Mouse (Mus musculus) stomach, embryonic 14.5 days (tissue): Measurements from ENCODE around the gene Ripk4. TPM values are rescaled to one million over a fixed set of nuclear protein-coding genes. Genes with fewer than 3 reads are reported as not detected.
A peak's percentile ranks its signal among the peaks of the same experiment; 100 is the strongest.

ENCODE experiments used
- ATAC-seq: fragments of 200-750 bp; cut with Nextera tagmentation; 2 replicates; pipeline ENCODE4 v1.8.0; 2017; ENCODE audit warnings: low read depth, moderate TSS enrichment; ENCODE audit not compliant: insufficient number of reproducible peaks, insufficient read depth, low FRiP score
- H3K27ac ChIP-seq: fragments of 300-500 bp; sonication (generic); 2 replicates; pipeline ENCODE4 v1.5.1; 2014; ENCODE audit warnings: mild to moderate bottlenecking, low read length, moderate library complexity, mixed read lengths
- H3K27me3 ChIP-seq: fragments of 300-500 bp; sonication (generic); 2 replicates; pipeline ENCODE4 v1.6.1; 2014; ENCODE audit warnings: low read length, control low read depth, mixed read lengths; ENCODE audit not compliant: control insufficient read depth, insufficient read depth
- H3K36me3 ChIP-seq: fragments of 300-500 bp; sonication (generic); 2 replicates; pipeline ENCODE4 v1.6.1; 2014; ENCODE audit warnings: mild to moderate bottlenecking, control low read depth, low read length, moderate library complexity, mixed read lengths; ENCODE audit not compliant: control insufficient read depth, insufficient read depth
- H3K4me1 ChIP-seq: fragments of 300-500 bp; sonication (generic); 2 replicates; pipeline ENCODE4 v1.6.1; 2014; ENCODE audit warnings: low read length, control low read depth, mixed read lengths; ENCODE audit not compliant: control insufficient read depth, insufficient read depth
- H3K4me2 ChIP-seq: fragments of 300-500 bp; sonication (generic); replicated peaks from 2 replicates; pipeline ENCODE4 v1.6.1; 2014; ENCODE audit warnings: low read depth, low read length, control low read depth
- H3K4me3 ChIP-seq: fragments of 300-500 bp; sonication (generic); 2 replicates; pipeline ENCODE4 v1.5.1; 2014; ENCODE audit warnings: low read depth, low read length, control low read depth
- H3K9ac ChIP-seq: fragments of 300-500 bp; sonication (generic); replicated peaks from 2 replicates; pipeline ENCODE4 v1.6.1; 2014; ENCODE audit warnings: low read depth, mild to moderate bottlenecking, control low read depth, low read length, moderate library complexity, mixed read lengths
- H3K9me3 ChIP-seq: fragments of 300-500 bp; sonication (generic); 2 replicates; pipeline ENCODE4 v1.6.1; 2016; ENCODE audit warnings: low read depth, low read length, control low read depth; ENCODE audit not compliant: control insufficient read depth
- WGBS: fragments of 180-500 bp; shearing (Covaris S2); extraction: QIAGEN DNeasy Blood & Tissue Kit; methylation state at CpG from one replicate; pipeline ENCODE4 v1.1.7; 2014; 5-methylcytosine and 5-hydroxymethylcytosine counted together
- polyA plus RNA-seq: library from polyadenylated mRNA; unstranded; fragments of >200 nt; fragmentation: Nextera tagmentation; extraction: Ambion mirVana; gene quantifications from 2 replicates; pipeline ENCODE4 v1.2.1, GENCODE M21; 2014

The Ripk4 gene
- polyA plus RNA-seq, 1 experiment from 2014 or later, result 25.3 TPM

DNA sequence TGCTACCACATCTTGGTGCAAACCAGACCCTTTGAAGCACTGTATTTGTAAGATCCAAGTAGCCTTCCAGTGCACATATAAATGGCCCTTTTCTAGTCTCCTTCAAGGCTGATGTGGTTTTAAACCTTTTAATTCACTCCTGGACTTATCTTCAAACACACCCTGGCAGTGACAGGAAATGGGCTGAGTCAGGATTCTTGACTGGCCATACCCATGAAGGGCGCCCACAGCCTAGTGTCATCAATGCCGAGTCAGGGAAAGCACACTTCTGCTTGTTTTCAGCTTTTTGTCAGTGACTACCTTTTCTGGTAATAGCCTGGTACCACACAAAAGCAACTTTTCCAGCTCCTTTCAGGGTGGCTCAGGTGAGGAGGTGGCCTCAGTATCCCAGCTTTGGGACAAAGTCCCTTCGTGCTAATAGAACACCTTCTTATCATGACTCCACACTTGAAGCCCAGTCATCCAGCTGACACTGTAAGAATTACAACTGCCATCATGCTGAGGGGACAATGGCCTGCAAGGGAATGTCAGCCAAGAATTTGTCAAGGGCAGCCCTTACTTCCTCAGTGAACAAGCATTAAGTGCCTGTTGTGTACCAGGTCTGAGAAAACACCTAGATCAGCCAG, 11.2 kb downstream of the Ripk4 start:
- Histone ChIP-seq H3K27me3 (no peaks in the 10 kb centered on the region), H3K4me3 (no peak overlapping the region), H3K36me3 (no peaks in the 10 kb centered on the region; the same call in 1 of the 2 replicates), H3K9ac (no peak overlapping the region), H3K4me1 (peaks cover 6% of the 10 kb centered on the region; the same call in 1 of the 2 replicates), H3K9me3 (no peaks in the 10 kb centered on the region), H3K4me2 (no peak overlapping the region), H3K27ac (0 out of 2 replicates have a peak overlapping the region, but pooled peaks have one; percentile 11)
- no peak for ATAC-seq
- 77% methylated on average over 3 of the region's 3 CpGs for WGBS

DNA sequence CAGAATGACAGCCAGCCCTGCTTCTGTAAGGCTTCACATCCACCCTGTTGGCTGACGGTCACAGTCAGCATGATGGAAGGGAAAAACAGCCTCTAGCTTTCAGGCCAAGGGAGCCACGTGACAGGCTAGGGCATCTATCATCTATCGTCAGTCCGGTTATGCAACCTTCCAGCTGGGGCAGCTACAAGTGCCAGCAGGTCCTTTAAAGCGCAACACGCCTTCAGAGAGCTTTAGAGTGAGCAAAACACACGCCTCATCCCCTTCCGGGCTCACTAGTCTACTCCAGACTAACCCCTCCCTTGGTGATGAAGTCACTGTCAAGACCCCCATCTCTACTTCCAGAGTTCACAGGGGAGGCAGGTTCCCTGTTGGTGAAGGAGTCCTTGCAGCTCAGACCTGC, 11.7 kb downstream of the Ripk4 start:
- no peaks in the 10 kb centered on the region; the same call in 1 of the 2 replicates for H3K36me3 ChIP-seq
- H3K4me1 ChIP-seq, result peaks cover 6% of the 10 kb centered on the region; the same call in 1 of the 2 replicates
- no peak overlapping the region for H3K4me3 ChIP-seq
- WGBS, result 11% methylated on average over 8 of the region's 8 CpGs
- no peak overlapping the region for H3K9ac ChIP-seq
- no peaks in the 10 kb centered on the region for H3K27me3 ChIP-seq
- H3K27ac ChIP-seq, result 0 out of 2 replicates have a peak overlapping the region, but pooled peaks have one; percentile 11
- no peaks in the 10 kb centered on the region for H3K9me3 ChIP-seq
- ATAC-seq, result peak; percentile 80
- no peak overlapping the region for H3K4me2 ChIP-seq

GRCm38 (mm10) chr16:97748421-97748820, 15.2 kb downstream of the Ripk4 start:
- ATAC-seq, result no peak
- Histone ChIP-seq H3K9ac (no peak overlapping the region), H3K36me3 (peaks cover 4% of the 10 kb centered on the region; the same call in 1 of the 2 replicates), H3K4me1 (peaks cover 6% of the 10 kb centered on the region; the same call in 1 of the 2 replicates), H3K4me2 (no peak overlapping the region), H3K27ac (no peak overlapping the region), H3K4me3 (no peak overlapping the region), H3K27me3 (no peaks in the 10 kb centered on the region), H3K9me3 (no peaks in the 10 kb centered on the region)
- 86% methylated on average over 6 of the region's 6 CpGs for WGBS

- Histone ChIP-seq H3K4me1 (no peaks in the 10 kb centered on the region), H3K27ac (no peak overlapping the region), H3K9ac (no peak overlapping the region), H3K4me2 (no peak overlapping the region), H3K9me3 (no peaks in the 10 kb centered on the region), H3K36me3 (no peaks in the 10 kb centered on the region), H3K4me3 (no peak overlapping the region), H3K27me3 (no peaks in the 10 kb centered on the region)
- ATAC-seq, result no peak
- WGBS, result 70% methylated on average over 6 of the region's 6 CpGs
Measured at GRCm38 (mm10) chr16:97738030-97738429, 25.6 kb downstream of the Ripk4 start.

GRCm38 (mm10) chr16:97736562-97736961, 27.0 kb downstream of the Ripk4 start:
- Histone ChIP-seq H3K4me1 (no peaks in the 10 kb centered on the region), H3K27me3 (no peaks in the 10 kb centered on the region), H3K27ac (no peak overlapping the region), H3K36me3 (no peaks in the 10 kb centered on the region), H3K9ac (no peak overlapping the region), H3K4me2 (no peak overlapping the region), H3K4me3 (no peak overlapping the region), H3K9me3 (no peaks in the 10 kb centered on the region)
- ATAC-seq, result no peak
- WGBS, result 90% methylated on average over 2 of the region's 2 CpGs

DNA sequence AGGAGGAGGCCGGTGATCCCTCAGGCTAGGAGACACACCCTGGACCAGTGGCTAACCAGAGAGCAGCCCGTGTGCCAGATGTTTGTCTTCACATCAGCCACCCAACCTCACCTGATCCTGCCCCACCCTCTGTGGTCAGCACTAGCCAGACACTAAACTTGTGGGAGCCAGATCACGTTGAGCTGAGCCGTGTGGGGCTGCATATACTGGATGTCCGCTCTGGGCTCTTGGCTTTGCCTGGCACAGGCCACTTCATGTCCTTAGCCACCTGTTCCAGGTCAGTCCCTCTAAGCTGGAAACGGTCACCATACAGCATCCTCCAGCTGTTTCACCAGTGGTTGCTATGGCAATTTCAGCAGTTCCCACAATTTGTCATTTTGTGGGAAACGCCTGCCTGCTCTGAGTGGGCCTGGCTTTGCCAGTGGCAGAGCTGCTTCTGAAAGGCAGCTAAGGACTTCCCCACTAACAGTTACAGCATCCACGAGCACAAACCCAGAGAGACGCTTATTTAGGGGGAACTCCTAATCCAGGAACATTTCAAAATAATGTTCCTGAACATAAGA, 28.7 kb downstream of the Ripk4 start:
- H3K9ac ChIP-seq, result no peak overlapping the region
- H3K4me3 ChIP-seq, result no peak overlapping the region
- no peaks in the 10 kb centered on the region for H3K36me3 ChIP-seq
- H3K4me1 ChIP-seq, result no peaks in the 10 kb centered on the region
- H3K27me3 ChIP-seq, result no peaks in the 10 kb centered on the region
- ATAC-seq, result peak; percentile 24; the same call in 1 of the 2 replicates
- no peak overlapping the region for H3K27ac ChIP-seq
- 37% methylated on average over 9 of the region's 9 CpGs for WGBS
- no peaks in the 10 kb centered on the region for H3K9me3 ChIP-seq
- H3K4me2 ChIP-seq, result no peak overlapping the region

GRCm38 (mm10) chr16:97733599-97733998, 30.0 kb downstream of the Ripk4 start:
- Histone ChIP-seq H3K4me3 (no peak overlapping the region), H3K4me2 (no peak overlapping the region), H3K9me3 (no peaks in the 10 kb centered on the region), H3K36me3 (no peaks in the 10 kb centered on the region), H3K27ac (no peak overlapping the region), H3K9ac (no peak overlapping the region), H3K27me3 (no peaks in the 10 kb centered on the region), H3K4me1 (no peaks in the 10 kb centered on the region)
- WGBS, result 48% methylated on average over 2 of the region's 2 CpGs
- ATAC-seq, result no peak

DNA sequence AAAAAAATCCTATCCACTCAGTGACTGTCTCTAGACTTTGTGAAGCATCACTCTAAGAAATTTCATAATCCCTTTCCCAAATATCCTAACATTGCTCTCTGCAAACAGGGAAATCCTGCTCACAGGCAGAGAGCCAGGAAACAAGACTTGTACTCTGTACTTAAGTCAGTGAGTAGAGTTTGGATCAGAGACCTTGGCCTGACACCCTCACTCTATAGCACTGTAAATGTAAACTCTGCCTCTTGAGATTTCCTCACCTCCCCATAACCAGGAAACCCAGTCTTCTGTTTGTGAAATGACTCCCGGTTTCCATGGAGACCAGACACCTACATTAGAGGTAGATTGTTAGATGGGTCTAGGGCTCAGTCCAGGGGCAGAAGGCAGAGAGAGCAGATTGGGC, 33.3 kb downstream of the Ripk4 start:
- Histone ChIP-seq H3K9me3 (no peaks in the 10 kb centered on the region), H3K27ac (no peak overlapping the region), H3K4me3 (no peak overlapping the region), H3K4me2 (no peak overlapping the region), H3K36me3 (no peaks in the 10 kb centered on the region), H3K9ac (no peak overlapping the region), H3K27me3 (no peaks in the 10 kb centered on the region), H3K4me1 (no peaks in the 10 kb centered on the region)
- 78% methylated on average over 1 of the region's 1 CpGs for WGBS
- ATAC-seq, result no peak
